Mouse (Mus musculus) thymus, postnatal 0 days (tissue): ENCODE measurements around the gene Kcnk2. TPM values are rescaled to one million over a fixed set of nuclear protein-coding genes. Genes with fewer than 3 reads are reported as not detected.
"Not testable (repeated sequence)": the region's sequence is repeated elsewhere in the genome, so short reads cannot be mapped to it uniquely, and the experiment has no call there.

ENCODE experiments used
- DNase-seq: peaks from one replicate; pipeline ENCODE4 v3.0.0-alpha.2; 2015; ENCODE audit warnings: low spot score
- polyA plus RNA-seq: library from polyadenylated mRNA; unstranded; fragments of >200 nt; fragmentation: Nextera tagmentation; extraction: Ambion mirVana; gene quantifications from 2 replicates; pipeline ENCODE4 v1.2.1, GENCODE M21; 2015

The Kcnk2 gene
- polyA plus RNA-seq, 1 experiment from 2014 or later = 5.3 TPM

DNA sequence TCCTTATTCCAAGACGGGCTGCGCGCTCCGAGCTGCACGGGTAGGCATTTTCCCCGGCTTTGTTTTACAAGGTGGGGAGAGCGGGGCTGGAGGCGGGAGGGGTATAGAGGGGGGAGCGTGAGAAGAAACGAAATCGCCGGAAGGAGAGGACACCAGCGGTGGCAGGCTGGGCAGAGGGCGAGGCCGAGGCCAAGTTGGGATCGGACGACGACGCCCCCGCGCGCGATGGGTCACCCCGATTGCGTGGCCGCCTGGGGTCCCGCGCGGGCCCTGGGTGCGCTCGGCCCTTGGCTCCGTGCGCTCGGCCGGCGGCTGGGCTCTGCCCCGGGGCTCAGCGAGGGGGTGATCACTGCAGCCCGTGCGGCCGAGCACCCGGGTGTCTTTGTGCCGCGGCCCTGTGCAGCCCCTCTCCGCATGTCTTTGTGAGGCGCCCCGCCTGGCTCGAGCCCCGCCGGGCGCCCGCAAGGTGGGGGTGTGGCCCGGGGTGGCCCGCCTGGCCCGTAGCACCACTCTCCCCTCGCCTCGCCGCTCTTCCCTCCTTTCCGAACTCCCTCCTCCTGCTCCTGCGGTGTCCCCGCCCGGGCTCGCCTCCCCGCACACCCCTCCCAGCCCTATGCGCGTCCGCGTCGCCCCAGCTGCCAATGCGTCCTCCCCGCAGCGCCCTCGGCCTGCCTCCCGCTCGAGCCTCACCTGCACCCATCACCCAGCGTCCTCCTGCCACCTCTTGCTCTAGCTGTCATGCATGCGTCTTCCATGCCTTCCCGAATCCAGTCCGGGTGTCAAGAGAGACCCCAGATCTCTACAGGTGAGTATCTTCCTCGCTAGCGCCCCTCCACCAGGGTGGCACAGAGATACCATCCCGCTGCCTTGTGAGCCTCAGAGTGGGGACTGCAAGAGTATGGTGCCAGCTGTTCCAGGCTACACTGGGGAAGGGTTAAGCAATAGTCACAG, 58.5 kb downstream of the Kcnk2 start:
- DNase-seq = no peak

- no peak for DNase-seq
These were observed 59.5 kb downstream of the Kcnk2 start for GRCm38 (mm10) chr1:189342416-189343104.

- DNase-seq = no peak
These were observed 60.6 kb downstream of the Kcnk2 start for GRCm38 (mm10) chr1:189341381-189341917.

DNA sequence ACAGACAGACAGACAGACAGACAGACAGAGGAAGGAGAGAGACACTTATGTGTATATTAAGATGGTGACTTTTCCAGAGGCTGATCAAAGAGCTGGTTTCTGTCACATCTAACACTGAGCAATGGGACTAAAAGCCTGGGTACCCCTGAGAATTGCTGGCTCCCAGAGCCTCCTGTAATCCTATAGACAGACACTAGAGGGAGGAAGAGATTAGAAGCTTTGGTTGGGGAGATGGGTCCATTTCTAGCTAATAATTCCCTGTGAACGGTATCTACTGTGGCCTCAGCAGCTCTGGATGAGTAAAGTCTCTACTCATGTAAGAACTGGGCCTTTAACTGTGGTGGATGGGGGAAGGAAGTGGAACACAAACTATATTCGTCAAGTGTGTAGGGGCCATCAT, 86.2 kb downstream of the Kcnk2 start:
- no peak for DNase-seq

- no peak for DNase-seq
These were observed 87.6 kb downstream of the Kcnk2 start for GRCm38 (mm10) chr1:189314495-189314894.

DNA sequence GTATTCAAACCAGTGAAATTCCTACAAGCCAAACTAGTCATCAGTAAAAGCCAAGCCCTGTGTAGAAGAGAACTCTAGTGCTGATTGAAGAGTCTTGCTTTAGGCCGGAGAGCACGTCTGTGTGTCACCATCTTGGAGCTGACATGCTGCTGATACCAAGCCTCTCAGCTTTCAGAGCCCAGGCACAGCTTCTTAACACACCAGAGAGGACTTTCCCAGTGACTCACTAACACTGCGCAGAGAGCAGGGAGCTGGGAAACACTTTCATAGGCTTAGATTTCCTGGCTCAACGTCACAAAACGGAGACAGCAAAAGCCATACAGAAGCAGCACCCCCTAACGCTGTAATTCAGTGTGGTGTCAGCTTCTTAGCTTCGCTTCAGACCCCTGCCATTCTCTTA, 88.3 kb downstream of the Kcnk2 start:
- no peak for DNase-seq

DNA sequence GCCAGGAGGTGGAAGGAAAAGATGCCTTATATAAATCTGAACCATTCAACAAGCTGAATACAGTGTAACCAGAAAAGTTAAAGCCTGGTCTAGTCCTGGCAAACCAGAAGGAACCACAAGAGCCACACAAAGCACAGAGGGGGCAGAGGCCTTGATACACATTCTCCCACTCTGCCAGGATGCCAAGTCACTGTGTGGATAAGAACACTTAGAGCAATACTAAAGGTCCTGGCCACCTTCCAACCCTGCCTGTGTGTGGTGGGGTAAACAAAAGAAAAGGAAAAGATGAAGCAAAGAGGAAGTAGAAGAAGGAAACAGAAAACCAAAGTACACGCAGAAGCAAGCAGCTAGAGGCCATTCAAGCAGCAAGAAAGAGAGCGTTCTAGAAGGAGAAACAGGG, 91.9 kb downstream of the Kcnk2 start:
- no peak for DNase-seq

DNA sequence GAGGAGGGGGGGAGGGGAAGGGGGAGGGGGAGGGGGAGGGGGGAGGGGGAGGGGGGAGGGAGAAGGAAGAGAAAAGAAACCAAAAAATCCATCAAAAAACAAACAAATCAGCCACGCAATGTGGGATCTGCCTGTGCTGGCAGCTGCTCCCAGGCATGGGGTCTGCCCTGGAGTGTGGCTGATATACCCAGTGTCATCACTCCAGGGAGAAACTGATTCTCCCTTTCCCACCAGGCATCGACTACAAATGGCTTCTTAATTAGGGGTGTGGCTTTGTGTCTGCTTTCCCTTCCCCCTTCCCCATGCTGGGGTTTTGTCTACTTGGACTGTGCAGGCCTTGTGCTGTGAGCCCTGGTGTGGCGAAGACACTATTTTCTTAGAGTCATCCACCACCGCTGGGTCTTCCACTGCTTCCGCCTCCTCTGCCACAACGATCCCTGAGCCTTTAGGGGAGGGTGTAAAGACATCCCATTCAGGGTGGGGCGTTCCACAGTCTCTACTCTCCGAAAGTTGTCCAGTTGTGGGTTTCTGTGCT, 97.0 kb downstream of the Kcnk2 start:
- no peak for DNase-seq

DNA sequence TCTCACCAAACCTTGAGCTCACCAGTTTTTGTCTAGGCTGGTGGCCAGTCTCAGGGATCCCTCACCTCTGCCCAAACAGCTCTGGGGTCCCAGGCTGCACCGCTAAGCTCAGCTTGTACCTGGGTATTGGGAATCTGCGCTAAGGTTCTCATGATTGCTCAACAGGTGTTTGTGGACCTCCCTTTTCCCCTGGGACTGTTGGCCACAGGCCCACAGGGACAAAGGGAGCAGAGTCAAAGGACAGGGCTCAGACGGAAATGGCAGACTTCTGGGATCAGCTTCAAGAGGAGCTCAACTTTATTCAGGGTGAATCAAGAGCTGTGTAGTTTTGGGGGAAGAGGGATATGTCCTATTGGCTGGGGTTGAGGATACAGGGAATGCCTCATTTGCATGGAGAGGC, 99.1 kb downstream of the Kcnk2 start:
- DNase-seq = no peak

- no peak for DNase-seq
These were observed 108.2 kb downstream of the Kcnk2 start for GRCm38 (mm10) chr1:189293679-189294406.

GRCm38 (mm10) chr1:189290885-189291284, 111.2 kb downstream of the Kcnk2 start:
- DNase-seq = no peak

- DNase-seq = no peak
These were observed 113.1 kb downstream of the Kcnk2 start for GRCm38 (mm10) chr1:189288948-189289347.

GRCm38 (mm10) chr1:189272281-189272680, 129.8 kb downstream of the Kcnk2 start:
- no peak for DNase-seq

DNA sequence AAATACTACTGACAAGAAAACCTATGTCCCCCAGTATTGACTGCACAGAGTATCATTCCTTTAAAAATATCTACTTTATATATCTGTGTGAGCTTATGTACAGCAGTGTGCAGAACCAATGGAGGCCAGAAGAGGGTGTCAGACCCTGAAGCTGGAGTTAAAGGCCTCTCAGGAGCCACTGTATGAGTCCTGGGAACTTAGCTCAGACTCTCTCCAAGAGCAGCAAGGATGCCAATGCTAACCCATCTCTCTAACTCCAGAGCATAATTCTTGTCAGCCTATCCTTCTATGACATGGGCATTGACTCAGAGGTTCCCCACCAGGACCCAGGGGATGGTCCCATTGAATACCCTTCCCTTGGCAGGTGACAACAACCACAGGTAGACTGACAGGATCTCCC, 148.4 kb downstream of the Kcnk2 start:
- no peak for DNase-seq

DNA sequence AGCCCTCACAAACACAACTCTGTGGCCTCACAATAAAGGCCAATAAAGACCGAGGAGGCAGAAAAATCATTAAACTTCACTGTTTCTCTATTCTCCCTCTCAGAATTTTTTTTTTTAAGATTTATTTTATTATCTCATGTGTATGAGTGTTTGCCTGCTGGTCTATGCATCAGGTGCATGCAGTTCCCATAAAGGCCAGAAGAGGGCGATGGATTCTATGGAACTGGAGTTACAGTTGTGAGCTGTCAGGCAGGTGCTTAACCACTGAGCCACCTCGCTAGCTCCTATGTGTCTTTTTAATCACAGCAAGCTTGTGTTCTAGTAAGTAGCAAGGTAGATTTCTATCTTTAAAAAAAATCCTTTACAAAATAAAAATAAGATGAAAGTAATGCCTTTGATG, 148.9 kb downstream of the Kcnk2 start:
- peak; percentile 17 for DNase-seq

GRCm38 (mm10) chr1:189243206-189243605, 158.9 kb downstream of the Kcnk2 start:
- not testable (repeated sequence) for DNase-seq

DNA sequence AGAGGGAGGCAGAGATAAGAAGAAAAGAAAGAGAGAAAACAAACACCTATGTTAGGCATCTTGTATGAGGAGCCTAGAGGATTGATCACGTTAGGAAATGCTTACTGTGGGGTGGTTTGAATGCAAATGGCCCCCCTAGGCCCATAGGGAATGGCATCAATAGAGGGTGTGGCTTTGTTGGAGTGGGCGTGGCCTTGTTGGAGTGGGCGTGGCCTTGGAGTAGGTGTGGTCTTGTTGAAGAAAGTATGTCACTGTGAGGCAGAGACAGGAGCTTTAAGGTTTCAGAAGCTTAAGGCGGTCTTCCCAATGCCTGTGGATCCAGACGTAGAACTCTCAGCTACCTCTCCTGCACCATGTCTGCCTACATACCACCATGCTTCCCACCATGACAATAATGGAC, 166.8 kb downstream of the Kcnk2 start:
- DNase-seq = no peak

GRCm38 (mm10) chr1:189232829-189233228, 169.2 kb downstream of the Kcnk2 start:
- no peak for DNase-seq

DNA sequence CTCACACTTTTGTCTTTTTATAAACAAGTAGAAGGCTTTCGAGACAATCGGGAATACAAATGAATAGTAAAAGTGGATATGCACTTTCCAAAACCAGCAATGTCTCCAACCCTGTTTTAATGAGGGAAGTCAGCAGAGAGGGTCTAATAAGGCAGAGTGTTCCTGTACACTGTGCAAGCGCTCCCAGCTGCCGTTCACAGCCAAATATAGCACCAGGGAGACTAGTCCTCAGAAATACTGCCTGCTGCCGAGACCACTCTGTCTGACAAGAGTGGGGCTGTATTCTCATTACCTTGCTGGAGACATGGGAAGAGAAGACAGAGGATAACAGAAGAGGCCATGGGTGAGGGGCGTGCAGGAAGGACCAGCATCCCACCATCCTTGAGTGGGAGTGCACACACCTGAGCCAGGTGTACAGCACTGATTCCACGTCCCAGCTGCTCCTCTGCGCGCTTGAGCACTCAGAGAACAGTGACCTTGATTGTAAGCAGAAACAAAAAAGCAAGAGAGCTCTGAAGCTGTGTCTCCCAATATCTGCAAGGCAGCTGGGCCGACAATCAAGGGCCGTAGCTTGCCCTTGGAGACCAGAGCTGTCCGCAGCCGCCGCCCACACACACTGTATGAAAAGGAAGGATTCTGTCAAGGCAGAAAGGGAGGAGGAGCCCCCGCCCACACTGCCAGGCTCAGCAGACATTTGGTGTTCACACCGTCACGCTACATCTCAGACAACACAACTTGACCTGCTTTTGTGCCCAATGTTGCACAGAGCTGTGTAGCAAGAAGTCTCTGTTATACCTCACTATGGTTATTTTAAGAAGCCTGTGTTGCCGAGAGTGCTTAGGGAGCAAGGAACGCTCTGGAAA, 173.6 kb downstream of the Kcnk2 start:
- no peak for DNase-seq

- no peak for DNase-seq
These were observed 174.6 kb downstream of the Kcnk2 start for GRCm38 (mm10) chr1:189227479-189227878.
